Mouse (Mus musculus) T-cell, adult 66 days (primary cell): ENCODE results near the gene Nploc4. TPM values are rescaled to one million over a fixed set of nuclear protein-coding genes. Genes with fewer than 3 reads are reported as not detected.

Experiments
- total RNA-seq, 2 experiments: library from RNA; stranded (reverse); gene quantifications; 3 replicates in 1 of 2; 4 replicates in 1 of 2; pipeline ENCODE4 v1.2.4; 2023

Nploc4 gene
- 10 to 100 TPM; 61.3 to 61.5 TPM for total RNA-seq

DNA sequence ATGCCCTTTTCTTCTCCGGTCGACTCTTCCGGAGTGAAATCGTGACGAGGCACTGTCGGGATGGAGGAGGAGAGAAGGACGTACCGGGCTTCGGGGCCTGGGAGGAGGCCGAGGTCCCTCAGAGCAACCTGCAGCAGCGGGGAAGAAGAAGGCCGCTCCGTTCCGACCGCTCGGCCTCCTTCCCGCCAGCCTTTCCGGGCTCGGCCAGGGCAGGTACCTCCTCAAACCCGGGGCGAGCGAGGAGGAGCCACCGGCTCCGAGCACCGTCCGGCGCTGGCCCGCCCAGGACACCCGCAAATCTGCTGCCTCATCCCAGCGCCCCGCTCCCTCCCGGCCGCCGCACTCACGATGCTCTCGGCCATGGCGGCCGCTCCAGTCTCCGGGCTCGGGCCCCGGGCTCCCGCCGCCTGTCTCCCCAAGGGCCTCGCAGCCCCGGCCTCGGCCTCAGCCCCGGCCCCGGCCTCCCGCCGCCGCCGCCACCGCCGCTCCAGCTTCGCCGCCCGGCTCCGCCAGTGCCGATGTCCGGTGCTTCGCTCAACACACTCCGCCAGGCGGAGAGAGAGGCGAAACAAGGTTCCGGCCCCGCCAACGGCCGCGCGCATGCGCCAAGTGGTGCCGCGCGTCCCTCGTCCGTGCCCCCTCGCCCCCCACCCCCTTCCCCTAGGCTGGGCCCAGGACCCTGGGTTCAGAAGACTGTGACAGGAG is at the start of gene Nploc4:
Gene Nploc4 (minus strand): TSS at position 557 of the 705 bp plus-strand sequence.

DNA sequence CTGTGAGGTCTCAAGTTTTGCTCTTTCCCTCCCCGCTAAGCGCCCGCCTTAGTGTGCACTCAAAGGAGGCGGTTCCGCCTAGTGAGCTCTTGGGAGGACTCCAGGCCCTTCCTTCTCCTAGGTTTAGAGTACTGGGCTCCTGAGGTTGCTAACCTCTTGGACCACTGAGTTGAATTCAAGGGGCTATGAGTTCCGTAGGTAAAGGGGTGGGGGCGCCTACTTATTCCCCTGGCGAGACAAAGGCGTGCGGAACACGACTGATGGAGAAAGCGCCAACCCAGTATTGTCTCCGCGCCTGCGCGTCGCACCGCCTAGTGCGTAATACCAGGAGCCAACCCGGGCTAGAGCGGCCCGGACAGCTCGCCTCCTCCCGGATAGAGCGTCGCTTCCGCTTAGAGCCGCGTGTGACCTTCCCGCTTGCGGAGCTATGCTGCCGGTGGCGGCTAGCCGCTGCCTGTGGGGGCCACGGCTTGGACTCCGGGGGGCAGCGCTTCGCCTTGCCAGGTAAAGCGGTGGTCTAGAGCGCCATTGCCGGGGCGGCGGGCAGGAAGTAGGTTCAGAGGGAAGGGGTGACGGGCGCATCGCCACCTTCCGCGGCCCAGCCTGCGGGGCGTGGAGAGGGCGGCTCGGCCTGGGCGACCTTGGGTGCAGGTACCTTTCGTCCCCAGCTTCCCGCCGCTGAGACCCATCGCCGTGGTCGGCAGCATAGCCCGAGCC is 46.9 kb upstream of the Nploc4 start, which contains the start of gene Mrpl12:
Gene Mrpl12 (plus strand): TSS at position 349 of the 717 bp plus-strand sequence.

DNA sequence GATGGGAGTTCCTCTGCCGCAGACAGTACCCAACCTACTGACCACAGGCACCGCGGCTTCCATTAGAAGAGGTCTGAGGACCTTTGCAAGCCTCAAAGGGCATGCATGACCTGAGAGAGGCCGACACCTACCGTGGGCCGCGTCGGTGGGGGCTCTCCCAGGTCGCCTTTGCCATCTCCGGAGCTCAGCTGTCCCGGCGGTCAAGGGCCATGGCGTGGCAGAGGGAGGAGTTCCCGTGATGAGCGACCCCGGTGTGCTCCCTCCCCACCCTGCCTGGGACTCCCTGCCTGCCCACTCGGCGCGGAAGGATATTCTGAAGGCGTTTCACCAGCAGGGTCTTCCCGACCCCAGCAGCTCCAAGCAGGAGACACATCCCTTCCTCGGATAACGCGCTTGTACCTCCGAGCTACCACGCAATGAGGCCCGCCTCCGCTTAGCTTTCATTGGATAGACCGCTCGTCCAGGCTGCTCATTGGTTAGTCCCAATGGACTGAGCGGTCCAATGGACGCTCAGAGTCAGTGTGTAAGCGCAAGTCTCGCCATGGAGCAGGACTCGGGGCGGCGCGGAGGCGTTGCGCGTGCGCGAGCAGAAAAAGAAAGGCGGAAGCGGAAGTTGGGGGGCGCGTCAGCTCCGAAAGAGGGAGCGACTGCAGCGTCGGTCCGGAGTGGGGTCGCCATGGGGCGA is 29.7 kb upstream of the Nploc4 start, which contains the start of gene Arl16:
Gene Arl16 (minus strand): TSS at position 557 of the 685 bp plus-strand sequence.

DNA sequence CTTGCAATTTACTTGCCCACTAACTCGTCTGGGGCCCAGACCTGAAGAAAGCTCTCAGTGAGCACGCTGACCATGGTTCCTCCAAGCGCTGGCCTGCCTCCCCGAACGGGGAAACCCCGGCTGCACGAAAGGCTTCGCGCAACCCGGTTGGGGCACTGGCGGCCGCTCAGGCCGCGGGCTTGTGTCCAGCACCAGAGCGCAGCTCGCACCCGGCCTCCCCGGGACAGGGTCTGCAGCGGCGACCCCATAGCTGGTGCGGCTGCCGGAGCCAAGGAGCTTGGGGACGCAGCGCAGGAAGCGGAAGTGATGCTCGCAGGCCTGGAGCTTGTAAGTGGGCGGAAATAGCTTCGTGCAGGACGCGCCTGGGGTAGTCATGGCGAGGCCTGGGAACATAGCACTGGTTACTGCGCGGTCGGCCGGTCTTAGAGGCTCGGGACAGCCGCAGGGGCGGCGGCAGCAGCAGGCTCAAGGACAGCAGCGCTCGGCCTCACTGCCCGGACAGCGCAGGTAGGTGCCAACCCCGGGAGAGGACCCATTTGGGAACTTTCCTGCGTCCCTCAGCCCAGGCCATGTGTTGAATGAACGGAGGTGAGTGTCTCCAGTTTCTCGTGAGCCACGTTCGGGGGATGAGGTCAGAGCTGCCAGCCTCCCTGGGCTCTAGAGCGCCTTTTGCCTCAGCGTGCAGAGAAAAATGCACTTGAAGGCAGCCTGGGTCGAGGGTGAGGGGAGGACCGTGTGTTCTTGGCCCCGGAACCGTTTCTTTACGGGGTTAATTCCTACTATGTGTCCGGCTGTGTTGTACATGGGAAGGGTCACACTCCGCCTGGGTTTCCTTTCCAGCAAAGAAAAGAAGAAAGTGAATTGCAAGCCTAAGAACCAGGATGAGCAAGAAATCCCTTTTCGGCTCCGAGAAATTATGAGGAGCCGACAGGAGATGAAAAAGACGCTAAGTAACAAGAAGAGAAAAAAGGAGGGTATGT is 20.6 kb upstream of the Nploc4 start, which contains the start of the genes Oxld1 and Ccdc137:
Gene Oxld1 (minus strand): TSS at position 297 of the 980 bp plus-strand sequence.
Gene Ccdc137 (plus strand): TSS at position 344 of the 980 bp plus-strand sequence.

DNA sequence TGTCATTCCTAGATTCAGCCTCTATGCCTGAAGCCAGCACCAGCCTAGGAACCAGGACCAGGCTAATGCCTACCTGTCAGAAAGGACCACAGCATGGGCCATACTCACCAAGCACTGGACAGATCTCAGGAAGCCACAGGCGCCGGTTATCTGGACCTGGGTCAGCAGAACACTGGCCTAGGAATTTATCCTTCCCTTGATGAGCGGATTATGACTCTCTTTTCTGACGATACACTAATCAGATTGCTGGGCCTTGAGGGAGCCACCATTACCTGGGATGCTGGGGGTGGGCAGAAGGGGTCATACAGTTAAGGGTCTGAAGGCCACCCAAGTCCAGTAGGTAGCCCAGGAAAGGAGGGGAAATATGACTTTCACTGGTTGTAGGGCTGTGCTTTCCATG is 15.8 kb upstream of the Nploc4 start, which contains the start of gene Pde6g:
Gene Pde6g (minus strand): TSS at position 195 of the 400 bp plus-strand sequence.

DNA sequence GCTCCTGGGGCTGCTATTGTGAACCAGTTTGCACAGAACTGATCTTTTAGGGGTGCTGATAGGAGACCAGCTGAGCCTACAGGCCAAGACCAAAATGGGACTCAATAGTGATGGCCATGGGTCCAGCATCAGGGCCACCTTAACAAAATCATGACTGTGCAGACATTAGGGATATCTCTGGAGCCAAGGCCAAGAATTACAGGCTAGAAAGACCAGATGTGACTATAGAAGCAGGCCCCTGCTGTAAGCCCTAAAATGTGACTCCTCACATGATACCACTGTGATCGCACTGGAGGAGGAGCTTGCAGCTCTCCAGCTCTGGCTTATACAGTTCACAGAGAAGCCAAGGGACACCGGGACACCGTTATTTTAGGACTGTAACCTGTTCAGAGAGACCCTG is 4.8 kb upstream of the Nploc4 start, which contains the start of gene Tspan10:
Gene Tspan10 (plus strand): TSS at position 301 of the 400 bp plus-strand sequence.

DNA sequence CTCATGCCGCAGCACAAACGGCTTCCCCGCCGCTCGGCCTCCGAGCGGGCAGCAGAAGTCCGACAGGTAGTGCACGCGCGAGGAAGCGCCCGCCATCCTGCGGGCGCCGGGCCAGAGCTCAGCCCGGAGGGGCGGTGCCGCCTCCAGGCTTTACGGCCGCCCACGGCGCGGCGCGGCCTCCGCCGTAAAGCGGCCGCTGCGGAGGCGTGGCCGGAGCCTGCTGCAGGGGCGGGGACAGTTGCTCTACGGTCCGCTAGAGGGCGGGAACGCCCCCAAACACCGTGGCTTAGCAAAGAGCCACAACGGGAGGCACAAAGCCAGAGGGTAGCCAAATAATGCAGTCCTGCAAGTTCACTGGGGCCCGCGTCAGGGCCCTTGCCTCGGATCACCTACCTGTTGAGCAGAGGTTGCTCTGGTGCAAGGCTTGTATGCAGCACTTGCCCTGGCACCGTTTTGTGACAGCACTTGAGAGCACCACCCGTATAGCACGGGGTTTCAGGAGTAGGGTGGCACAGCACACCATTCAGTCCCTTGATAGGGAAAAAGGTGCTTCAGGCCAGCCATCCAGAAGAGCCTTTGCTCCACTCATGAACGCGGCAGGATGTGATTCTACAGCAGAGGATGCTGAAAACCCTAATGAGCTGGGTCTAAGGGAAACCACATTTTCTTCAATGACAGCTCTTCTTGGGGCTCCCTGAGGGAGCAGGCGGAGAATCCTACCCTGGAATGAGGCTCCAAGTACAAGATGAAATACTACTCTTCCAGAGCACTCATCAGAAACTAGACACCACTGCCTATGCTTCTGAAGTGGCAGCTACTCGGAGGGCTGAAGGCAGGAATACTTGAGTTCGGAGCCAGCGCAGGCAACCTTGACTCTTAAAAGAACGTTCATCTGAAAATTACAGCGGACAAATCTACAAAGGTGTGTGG is 58.6 kb downstream of the Nploc4 start, which contains the start of gene Faap100:
Gene Faap100 (minus strand): TSS at position 154 of the 930 bp plus-strand sequence.

DNA sequence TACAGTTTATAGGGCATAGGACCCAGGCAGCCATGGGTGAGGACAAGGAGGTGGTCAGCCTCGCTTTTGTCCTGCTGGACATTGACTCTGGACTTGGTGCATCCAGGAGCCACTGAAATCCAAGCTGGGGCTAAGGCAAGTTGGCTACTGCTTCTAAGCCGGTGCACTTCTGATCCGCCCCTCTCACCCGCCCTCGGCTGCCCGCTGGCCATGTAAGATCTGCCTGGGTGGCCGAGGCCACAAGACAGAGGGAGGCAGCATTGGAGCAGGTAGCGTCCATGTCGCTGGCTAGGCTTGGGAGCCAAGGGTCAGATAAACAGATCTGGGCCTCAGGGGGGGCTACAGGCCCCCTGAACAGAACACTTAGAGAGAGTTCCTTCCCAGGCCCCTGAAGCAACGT is 76.2 kb downstream of the Nploc4 start, which contains the start of gene Fscn2:
Gene Fscn2 (plus strand): TSS at position 240 of the 400 bp plus-strand sequence.

DNA sequence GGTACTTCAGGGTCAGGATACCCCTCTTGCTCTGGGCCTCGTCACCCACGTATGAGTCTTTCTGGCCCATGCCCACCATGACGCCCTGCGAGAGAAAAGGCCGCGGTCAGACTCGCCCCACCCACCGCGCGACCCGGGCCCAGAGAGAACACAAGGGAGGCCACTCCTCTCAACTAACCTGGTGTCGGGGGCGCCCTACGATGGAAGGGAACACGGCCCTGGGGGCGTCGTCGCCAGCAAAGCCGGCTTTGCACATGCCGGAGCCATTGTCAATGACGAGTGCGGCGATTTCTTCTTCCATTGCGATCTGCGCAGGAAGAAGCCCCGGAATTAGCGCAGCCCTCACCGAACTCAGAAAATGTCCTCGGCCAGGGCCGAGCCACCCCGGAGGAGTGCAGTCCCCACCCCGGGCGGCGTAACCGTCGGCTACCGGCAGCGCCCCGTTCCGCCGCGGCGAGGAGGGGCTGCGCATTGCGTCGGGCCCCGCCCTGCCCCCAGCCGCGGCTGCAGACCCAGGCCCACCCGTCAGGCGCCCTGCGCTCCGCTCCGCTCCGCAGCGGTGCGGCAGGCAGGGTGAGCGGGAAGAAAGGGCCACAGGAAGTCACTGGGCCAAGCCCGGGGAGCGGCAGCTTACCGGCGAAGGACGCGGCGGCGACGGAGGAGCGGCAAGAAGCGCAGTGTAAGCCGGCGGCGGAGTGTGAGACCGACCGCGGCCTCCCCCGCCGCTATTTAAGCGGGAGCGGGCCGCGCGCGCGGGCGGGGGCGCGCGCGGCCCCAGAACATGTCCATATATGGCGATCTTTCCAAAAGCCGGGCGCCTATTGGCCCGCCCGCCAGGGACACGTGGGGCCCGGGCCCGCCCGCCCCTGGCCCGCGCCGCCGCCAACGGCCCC is 89.5 kb downstream of the Nploc4 start, which contains the start of gene Actg1:
Gene Actg1 (minus strand): TSS at position 752 of the 893 bp plus-strand sequence.

Other genes with a start within 250 kb of the Nploc4 start
- gene Bahcc1, start 204.8 kb downstream of the Nploc4 start, total RNA-seq = under 1 TPM; 0.47 to 0.82 TPM
- 1,000 to 10,000 TPM; 1,363 to 1,496 TPM for gene Actg1, start 89.2 kb downstream of the Nploc4 start, total RNA-seq
- gene Fscn2, start 76.2 kb downstream of the Nploc4 start, total RNA-seq = under 1 TPM in 1 of 2 experiments, not detected in 1; 0.99 TPM
- gene Faap100, start 58.9 kb downstream of the Nploc4 start, total RNA-seq = 10 to 100 TPM; 24.9 to 26.5 TPM
- gene Tspan10, start 4.9 kb upstream of the Nploc4 start, total RNA-seq = 10 to 100 TPM; 10.1 to 87.3 TPM
- under 1 TPM in 1 of 2 experiments, not detected in 1; 0.55 TPM for gene Pde6g, start 15.8 kb upstream of the Nploc4 start, total RNA-seq
- gene Oxld1, start 20.4 kb upstream of the Nploc4 start, total RNA-seq = 1 to 10 TPM; 6.0 TPM
- gene Ccdc137, start 20.4 kb upstream of the Nploc4 start, total RNA-seq = 10 to 100 TPM; 33.7 to 40.9 TPM
- 10 to 100 TPM; 14.0 to 17.5 TPM for gene Arl16, start 29.9 kb upstream of the Nploc4 start, total RNA-seq
- gene Mrpl12, start 46.9 kb upstream of the Nploc4 start, total RNA-seq = 10 to 100 TPM; 39.9 to 42.8 TPM
- gene Slc25a10, start 54.1 kb upstream of the Nploc4 start, total RNA-seq = 10 to 100 TPM; 11.3 to 13.5 TPM
- not detected for gene Gcgr, start 93.0 kb upstream of the Nploc4 start, total RNA-seq
- 10 to 100 TPM; 41.4 to 41.6 TPM for gene Mcrip1, start 112.0 kb upstream of the Nploc4 start, total RNA-seq
- gene Ppp1r27, start 113.4 kb upstream of the Nploc4 start, total RNA-seq = not detected
- gene P4hb, start 135.5 kb upstream of the Nploc4 start, total RNA-seq = 100 to 1,000 TPM; 159 to 168 TPM
- gene Arhgdia, start 143.9 kb upstream of the Nploc4 start, total RNA-seq = 100 to 1,000 TPM; 410 to 436 TPM
- gene Alyref, start 160.7 kb upstream of the Nploc4 start, total RNA-seq = 100 to 1,000 TPM; 112 to 138 TPM
- 10 to 100 TPM; 80.1 to 83.9 TPM for gene Anapc11, start 160.7 kb upstream of the Nploc4 start, total RNA-seq
- 1 to 10 TPM; 2.4 to 4.5 TPM for gene Npb, start 170.8 kb upstream of the Nploc4 start, total RNA-seq
- gene Pcyt2, start 180.2 kb upstream of the Nploc4 start, total RNA-seq = 100 to 1,000 TPM; 131 to 143 TPM
- 100 to 1,000 TPM; 132 to 138 TPM for gene Sirt7, start 187.5 kb upstream of the Nploc4 start, total RNA-seq
- gene Mafg, start 195.9 kb upstream of the Nploc4 start, total RNA-seq = 10 to 100 TPM; 26.8 to 34.7 TPM
- gene Pycr1, start 206.1 kb upstream of the Nploc4 start, total RNA-seq = 1 to 10 TPM; 1.8 to 2.8 TPM
- gene Myadml2, start 210.4 kb upstream of the Nploc4 start, total RNA-seq = not detected
- not detected for gene Notum, start 223.5 kb upstream of the Nploc4 start, total RNA-seq
- 100 to 1,000 TPM; 100 to 106 TPM for gene Aspscr1, start 235.3 kb upstream of the Nploc4 start, total RNA-seq